Mouse (Mus musculus) ovary, postnatal 14 days (tissue): ENCODE data around the gene Adora3.

Experiments
- DNase-seq: peaks from one replicate; pipeline ENCODE4 v3.0.0; 2022; ENCODE audit warnings: low spot score

The Adora3 gene

DNA sequence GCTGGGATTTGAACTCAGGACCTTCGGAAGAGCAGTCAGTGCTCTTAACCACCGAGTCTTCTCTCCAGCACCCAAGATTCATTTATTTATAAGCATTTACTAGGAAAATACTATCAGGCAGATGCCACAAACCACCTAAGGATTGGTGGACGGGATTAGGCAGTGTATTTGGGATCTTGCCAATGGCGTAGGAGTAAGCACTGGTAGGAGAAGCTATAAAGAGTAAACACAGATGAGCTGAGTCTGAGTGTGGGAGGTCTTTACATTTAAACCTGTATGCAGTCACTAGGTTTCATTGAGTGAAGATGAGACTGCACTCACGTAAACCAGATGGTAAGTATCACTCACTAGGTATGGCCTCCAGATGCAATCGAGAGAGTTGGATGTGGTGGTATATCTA lies 63.3 kb downstream of the Adora3 start:
- no peak for DNase-seq

DNA sequence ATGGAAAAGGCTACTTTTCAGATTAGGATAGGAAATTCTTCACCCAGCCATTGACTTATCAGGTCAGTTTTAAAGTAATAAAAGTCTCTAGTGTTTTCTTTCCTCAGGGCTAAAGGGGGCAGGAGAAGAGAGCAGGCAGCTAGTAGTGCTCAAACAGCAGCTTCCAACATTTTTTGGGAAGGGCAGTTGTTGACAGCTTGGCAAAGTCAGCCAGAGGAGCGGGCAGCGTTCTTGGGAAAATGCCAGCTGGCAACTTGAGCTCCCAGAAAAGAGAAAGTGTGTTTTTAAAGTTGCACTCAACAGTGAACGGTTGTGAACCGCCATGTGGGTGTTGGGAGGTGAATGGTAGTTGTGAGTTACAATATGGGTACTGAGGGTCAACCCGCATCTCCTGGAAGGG lies 64.4 kb downstream of the Adora3 start:
- DNase-seq: peak; percentile 43

DNA sequence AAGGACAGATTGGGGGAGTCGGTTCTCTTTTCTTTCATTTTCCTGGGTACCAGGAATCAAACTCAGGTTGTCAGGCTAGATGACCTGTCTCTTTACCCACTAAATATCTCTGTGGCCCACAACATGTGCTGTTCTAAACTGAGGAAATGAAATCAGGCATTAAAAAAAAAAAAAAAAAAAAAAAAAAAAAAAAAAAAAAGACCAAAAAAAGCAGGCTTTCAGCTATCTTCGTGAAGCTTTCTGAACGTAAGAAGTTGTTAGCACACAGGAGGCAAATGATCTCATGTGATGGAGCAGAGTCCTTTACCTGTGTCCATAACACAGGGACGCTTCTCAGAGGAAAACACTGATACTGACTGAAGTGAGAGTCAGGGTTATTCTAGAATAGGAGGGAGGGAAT lies 65.5 kb downstream of the Adora3 start:
- no peak for DNase-seq

DNA sequence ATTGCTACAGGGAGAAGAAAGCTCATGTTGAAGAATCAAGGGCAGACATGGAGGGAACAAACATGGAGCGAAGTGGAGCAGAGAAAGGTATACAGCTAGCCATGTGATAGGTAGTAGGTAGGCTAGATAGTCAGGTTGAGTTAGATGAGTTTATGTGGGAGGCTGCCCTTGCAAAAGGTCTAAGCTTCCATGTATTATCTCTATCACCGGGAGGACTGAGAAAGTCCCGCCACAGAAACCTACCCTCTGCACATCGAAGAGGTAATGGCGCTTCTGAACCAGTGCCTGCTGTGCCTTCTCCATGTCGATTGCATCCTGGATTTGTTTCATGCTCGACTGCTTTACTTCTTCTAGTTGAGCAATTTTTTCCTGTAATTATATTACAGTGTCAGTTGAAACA lies 80.7 kb downstream of the Adora3 start:
- DNase-seq: no peak

DNA sequence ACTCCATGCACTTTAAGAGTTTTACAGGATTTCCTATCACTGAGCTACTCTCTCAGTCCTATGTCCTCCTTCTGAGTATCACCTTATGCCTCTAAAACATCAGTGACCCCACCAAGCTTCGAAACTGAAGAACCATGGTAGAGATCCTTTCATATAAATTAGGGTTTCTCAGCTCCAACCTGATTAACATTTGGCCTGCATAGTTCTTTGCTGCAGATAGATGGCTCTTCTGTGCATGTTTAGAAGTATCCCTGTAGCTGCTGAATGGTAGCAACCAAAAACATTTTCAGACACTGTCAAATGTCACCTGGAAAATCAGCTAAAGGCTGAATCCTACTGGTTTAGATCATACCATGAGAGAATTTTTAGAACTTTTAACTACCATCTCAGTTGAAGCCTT lies 86.6 kb downstream of the Adora3 start:
- DNase-seq: no peak

DNA sequence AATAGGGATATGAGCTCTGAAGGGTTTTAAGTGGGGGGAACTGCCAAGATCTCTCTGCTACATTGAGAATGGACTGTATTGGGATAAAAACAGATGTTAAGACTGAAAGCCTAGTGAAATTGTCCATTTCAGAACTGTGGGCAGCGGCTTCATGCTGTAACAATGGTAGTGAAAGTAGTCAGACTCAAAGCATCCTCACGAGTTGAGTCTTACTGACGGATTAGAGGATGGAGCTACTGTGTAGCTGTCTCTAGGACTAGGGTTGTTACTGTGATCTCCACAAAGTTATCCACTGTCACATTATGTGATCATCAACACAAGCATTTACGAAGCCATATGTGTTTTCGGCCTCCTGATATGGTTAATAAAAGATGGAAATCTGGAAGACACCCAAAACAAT lies 87.5 kb downstream of the Adora3 start:
- DNase-seq: no peak
